Mouse (Mus musculus): Measurements from ENCODE around the gene Hao1. TPM values are rescaled to one million over a fixed set of nuclear protein-coding genes. Genes with fewer than 3 reads are reported as not detected.

Gene Hao1
- polyA plus RNA-seq, 1 experiment from 2014 or later = 0.13 TPM

DNA sequence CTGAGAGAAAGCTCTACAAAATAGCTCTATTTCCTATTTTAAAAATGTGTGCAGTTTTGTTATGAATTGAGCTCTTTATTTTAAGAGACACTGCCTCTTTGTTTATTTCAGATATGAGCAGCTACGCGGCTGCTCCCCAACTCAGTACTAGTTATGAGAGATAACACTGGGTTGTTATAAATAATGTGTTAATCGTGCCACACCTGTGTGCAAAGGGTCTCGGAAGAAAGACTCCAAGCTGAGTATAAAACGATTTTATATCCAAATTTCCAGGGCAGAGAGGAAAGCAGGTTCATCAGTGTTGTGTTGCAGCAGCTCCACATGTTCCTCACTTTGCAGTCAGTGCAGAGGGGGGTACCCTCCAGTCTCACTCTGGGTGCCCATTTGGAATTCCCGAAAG is 91.8 kb downstream of the Hao1 start:
- no peaks in the 10 kb centered on the region for H3K36me3 ChIP-seq
- H3K9ac ChIP-seq = no peak overlapping the region
- no peak overlapping the region for H3K27ac ChIP-seq
- no peaks in the 10 kb centered on the region for H3K9me3 ChIP-seq
- no peak overlapping the region for H3K4me3 ChIP-seq
- H3K27me3 ChIP-seq = no peaks in the 10 kb centered on the region
- ATAC-seq (ENCODE audit: insufficient number of reproducible peaks, insufficient read depth, low FRiP score, low TSS enrichment, low read depth) = no peak
- no peaks in the 10 kb centered on the region for H3K4me1 ChIP-seq
- no peak overlapping the region for H3K4me2 ChIP-seq
- 84% methylated on average over 6 of the region's 6 CpGs for WGBS

DNA sequence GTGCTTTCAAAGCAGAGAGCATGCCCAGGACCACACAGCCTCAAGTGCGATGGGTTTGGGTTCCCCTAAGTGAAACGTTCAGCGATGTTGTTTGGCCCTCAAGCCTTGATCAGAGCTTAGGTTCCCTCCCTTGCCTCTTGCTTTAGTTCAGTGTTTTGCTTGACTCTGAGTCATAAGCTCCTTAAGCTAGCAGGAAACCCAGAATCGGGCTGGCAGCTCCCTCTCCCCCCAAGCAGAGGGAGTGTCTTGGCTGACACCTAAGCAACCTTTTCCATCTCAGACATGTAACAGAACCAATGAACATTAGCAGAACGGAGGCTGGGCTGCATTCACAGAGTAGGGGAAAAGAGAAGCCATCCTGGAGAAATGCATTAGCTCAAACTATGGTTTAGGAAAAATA is 93.3 kb downstream of the Hao1 start:
- Histone ChIP-seq H3K4me2 (no peak overlapping the region), H3K4me1 (no peaks in the 10 kb centered on the region), H3K27me3 (no peaks in the 10 kb centered on the region), H3K9me3 (no peaks in the 10 kb centered on the region), H3K9ac (no peak overlapping the region), H3K4me3 (no peak overlapping the region), H3K27ac (no peak overlapping the region), H3K36me3 (no peaks in the 10 kb centered on the region)
- WGBS = 67% methylated on average over 5 of the region's 5 CpGs
- no peak for ATAC-seq (ENCODE audit: insufficient number of reproducible peaks, insufficient read depth, low FRiP score, low TSS enrichment, low read depth)

DNA sequence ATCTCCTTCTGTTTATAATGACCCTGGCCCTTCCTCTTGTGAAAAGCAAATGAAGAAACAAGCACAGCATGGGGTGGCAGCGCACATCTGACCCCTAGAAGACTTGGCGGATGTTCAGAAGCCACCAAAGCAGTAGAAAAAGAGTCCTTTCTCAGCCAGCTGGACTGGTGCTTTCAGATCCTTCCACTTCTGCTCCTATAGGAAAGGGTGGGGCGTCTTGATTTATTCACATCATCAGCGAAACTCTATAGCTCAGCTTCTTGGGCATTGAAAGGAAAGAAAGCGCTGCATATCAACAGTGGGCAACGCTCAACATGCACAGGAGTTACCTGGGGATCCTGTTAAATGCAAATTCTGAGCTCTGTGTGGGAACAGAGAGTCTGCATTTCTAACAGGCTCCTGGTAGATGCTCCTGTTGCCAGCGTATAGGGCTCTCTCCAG is 98.1 kb downstream of the Hao1 start:
- Histone ChIP-seq H3K27me3 (no peaks in the 10 kb centered on the region), H3K4me2 (peak overlapping the region; percentile 16; the same call in 1 of the 2 replicates), H3K4me1 (no peaks in the 10 kb centered on the region), H3K9ac (no peak overlapping the region), H3K9me3 (no peaks in the 10 kb centered on the region), H3K36me3 (no peaks in the 10 kb centered on the region), H3K4me3 (no peak overlapping the region), H3K27ac (no peak overlapping the region)
- ATAC-seq (ENCODE audit: insufficient number of reproducible peaks, insufficient read depth, low FRiP score, low TSS enrichment, low read depth) = no peak
- 28% methylated on average over 7 of the region's 7 CpGs for WGBS

DNA sequence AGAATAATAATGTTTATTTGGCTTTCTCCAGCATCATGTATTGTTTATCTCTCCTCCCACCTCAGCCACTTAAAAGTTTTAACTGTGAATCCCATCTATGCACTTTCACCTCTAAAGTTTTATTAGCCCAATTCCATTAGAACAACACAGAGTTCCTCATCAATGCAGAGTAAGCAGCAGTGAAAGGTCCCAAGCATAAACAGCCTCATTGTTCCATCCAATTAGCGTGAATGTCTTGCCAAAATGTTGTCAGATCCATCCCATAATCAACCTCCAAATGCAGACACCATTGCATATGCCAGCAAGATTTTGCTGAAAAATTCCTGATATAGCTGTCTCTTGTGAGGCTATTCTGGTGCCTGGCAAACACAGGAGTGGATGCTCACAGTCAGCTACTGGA is 101.4 kb downstream of the Hao1 start:
- no peaks in the 10 kb centered on the region for H3K9me3 ChIP-seq
- H3K9ac ChIP-seq = no peak overlapping the region
- H3K27me3 ChIP-seq = no peaks in the 10 kb centered on the region
- WGBS = 81% methylated on average over 1 of the region's 1 CpGs
- H3K4me2 ChIP-seq = no peak overlapping the region
- H3K4me3 ChIP-seq = no peak overlapping the region
- H3K4me1 ChIP-seq = no peaks in the 10 kb centered on the region
- H3K27ac ChIP-seq = no peak overlapping the region
- no peaks in the 10 kb centered on the region for H3K36me3 ChIP-seq
- ATAC-seq (ENCODE audit: insufficient number of reproducible peaks, insufficient read depth, low FRiP score, low TSS enrichment, low read depth) = no peak

DNA sequence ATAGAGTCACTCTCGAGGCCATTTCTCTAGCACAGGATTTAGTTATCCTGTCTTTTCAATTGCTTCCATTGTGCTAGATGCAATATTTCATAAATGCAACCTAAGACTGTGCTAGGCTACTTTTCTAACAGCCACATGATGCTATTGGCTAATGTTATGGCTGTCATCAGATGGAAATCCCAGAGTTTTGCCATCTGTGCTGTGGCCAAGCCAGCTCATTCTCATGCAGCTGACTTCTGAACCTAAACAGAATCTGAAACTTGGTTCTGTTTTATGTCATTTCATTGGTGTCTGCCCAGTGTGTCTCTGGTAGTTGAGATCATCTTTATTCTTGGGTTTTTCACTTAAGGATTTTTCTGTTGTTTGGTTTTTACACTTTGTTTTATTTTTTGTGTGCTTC is 103.2 kb downstream of the Hao1 start:
- Histone ChIP-seq H3K9me3 (no peaks in the 10 kb centered on the region), H3K4me1 (no peaks in the 10 kb centered on the region), H3K4me2 (no peak overlapping the region), H3K27me3 (no peaks in the 10 kb centered on the region), H3K9ac (no peak overlapping the region), H3K36me3 (no peaks in the 10 kb centered on the region), H3K27ac (no peak overlapping the region), H3K4me3 (no peak overlapping the region)
- ATAC-seq (ENCODE audit: insufficient number of reproducible peaks, insufficient read depth, low FRiP score, low TSS enrichment, low read depth) = no peak
- 69% methylated on average over 1 of the region's 1 CpGs for WGBS

Other genes with a start within 250 kb of the Hao1 start
- 18.1 and 21.8 TPM in 2 replicates for gene Tmx4, start 89.8 kb upstream of the Hao1 start, polyA plus RNA-seq (2015; fragmentation: Nextera tagmentation; extraction: Ambion mirVana)
- gene Plcb1, start 231.7 kb upstream of the Hao1 start, polyA plus RNA-seq (2015; fragmentation: Nextera tagmentation; extraction: Ambion mirVana) = 14.1 and 18.3 TPM in 2 replicates